Mouse (Mus musculus) heart, adult 2 months (tissue): Measurements from ENCODE around the gene Acap3. TPM values are rescaled to one million over a fixed set of nuclear protein-coding genes. Genes with fewer than 3 reads are reported as not detected.

ENCODE experiments used
- DNase-seq, 2 experiments: peaks; one replicate each; pipeline ENCODE4 v3.0.0; 2021
- H3K27ac ChIP-seq: fragments of 200-600 bp; 2 replicates; pipeline ENCODE4 v1.8.1; 2022
- H3K27me3 ChIP-seq: fragments of 200-500 bp; 2 replicates; pipeline ENCODE4 v1.6.1; 2012; ENCODE audit warnings: mild to moderate bottlenecking, low read length, inconsistent platforms, mixed read lengths; ENCODE audit not compliant: control insufficient read depth, insufficient read depth
- H3K36me3 ChIP-seq: fragments of 200-500 bp; 2 replicates; pipeline ENCODE4 v1.6.1; 2012; ENCODE audit warnings: low read length, inconsistent platforms; ENCODE audit not compliant: control insufficient read depth, insufficient read depth
- H3K4me1 ChIP-seq: fragments of 200-500 bp; 2 replicates; pipeline ENCODE4 v1.6.1; 2011; ENCODE audit warnings: low read length; ENCODE audit not compliant: control insufficient read depth, insufficient read depth
- H3K4me3 ChIP-seq: fragments of 200-600 bp; 2 replicates; pipeline ENCODE4 v1.8.1; 2022
- H3K79me2 ChIP-seq: fragments of 200-500 bp; replicated peaks from 2 replicates; pipeline ENCODE4 v1.6.1; 2012; ENCODE audit warnings: mild to moderate bottlenecking, inconsistent platforms, low read length, moderate library complexity, mixed read lengths; ENCODE audit not compliant: control insufficient read depth, insufficient read depth
- H3K9ac ChIP-seq: fragments of 200-500 bp; 2 replicates; pipeline ENCODE4 v1.6.1; 2012; ENCODE audit warnings: low read depth, mild to moderate bottlenecking, control low read depth, inconsistent platforms, low read length, mixed read lengths
- CTCF ChIP-seq: fragments of 200-600 bp; IDR thresholded peaks from 2 replicates; pipeline ENCODE4 v1.8.1; 2022; ENCODE audit warnings: antibody characterized with exemption, mild to moderate bottlenecking, moderate library complexity
- EP300 ChIP-seq: fragments of 200-500 bp; IDR thresholded peaks from 2 replicates; pipeline ENCODE4 v1.6.1; 2011; ENCODE audit warnings: low read depth, low read length, control low read depth; ENCODE audit not compliant: insufficient read depth
- POLR2A ChIP-seq: fragments of 200-500 bp; IDR thresholded peaks from 2 replicates; pipeline ENCODE4 v1.6.1; 2011; ENCODE audit warnings: mild to moderate bottlenecking, low read depth, low read length, control low read depth; ENCODE audit not compliant: insufficient read depth
- WGBS: fragments of 180-500 bp; shearing (Covaris S2); methylation state at CpG from one replicate; pipeline ENCODE4 v1.1.7; 2018; 5-methylcytosine and 5-hydroxymethylcytosine counted together
- intact Hi-C: fragments of 180-260 bp; cut with DNase I; formaldehyde crosslinking; loops from one replicate; pipeline ENCODE4 v1.15.1; 2025
- microRNA-seq, 2 experiments: library from miRNA; unstranded; fragments of <30 nt; microRNA quantifications; one replicate each; pipeline ENCODE4 v1.2.0; 2021
- polyA plus RNA-seq: library from polyadenylated mRNA; depleted of rRNA; stranded (reverse); fragments of >200 nt; gene quantifications from 2 replicates; pipeline ENCODE4 v1.2.3, GENCODE M21; 2012; rRNA removed
- total RNA-seq, 2 experiments: library from RNA; stranded (reverse); gene quantifications; 2 replicates each; pipeline ENCODE4 v1.2.3; 2021

Gene Acap3
- total and polyA plus RNA-seq, 3 experiments: 9.7 to 19.2 (median 11.3) TPM

GRCm38 (mm10) chr4:155947094-155947493 lies 55.5 kb downstream of the Acap3 start:
- H3K27ac ChIP-seq: no peak overlapping the region
- peaks cover 14% of the 10 kb centered on the region for H3K79me2 ChIP-seq
- H3K4me3 ChIP-seq: no peak overlapping the region
- DNase-seq: no peak
- H3K36me3 ChIP-seq: peaks cover 16% of the 10 kb centered on the region
- TF ChIP-seq CTCF: no peak
- TF ChIP-seq EP300: no peak
- no peak for TF ChIP-seq POLR2A
- no peaks in the 10 kb centered on the region for H3K27me3 ChIP-seq
- H3K9ac ChIP-seq: no peak overlapping the region
- peaks cover 10% of the 10 kb centered on the region for H3K4me1 ChIP-seq
- intact Hi-C loops: no loop called here

- H3K36me3 ChIP-seq: peaks cover 5% of the 10 kb centered on the region; the same call in 1 of the 2 replicates
Observed at GRCm38 (mm10) chr4:155955491-155955890, 63.9 kb downstream of the Acap3 start.

More at GRCm38 (mm10) chr4:155955491-155955890, 63.9 kb downstream of the Acap3 start:
- Histone ChIP-seq H3K79me2 (no peaks in the 10 kb centered on the region), H3K27ac (no peak overlapping the region), H3K9ac (no peak overlapping the region), H3K4me3 (no peak overlapping the region), H3K27me3 (no peaks in the 10 kb centered on the region), H3K4me1 (peaks cover 1% of the 10 kb centered on the region; the same call in 1 of the 2 replicates)
- DNase-seq: no peak
- intact Hi-C loops: loop anchor here (5.0 kb wide), 1 partner anchor 147 kb away; no protein-coding TSS in a partner anchor
- no peak for TF ChIP-seq POLR2A
- TF ChIP-seq CTCF: no peak
- no peak for TF ChIP-seq EP300
- 95% methylated on average over 6 of the region's 6 CpGs for WGBS

Small RNA genes within 50 kb of the gene (microRNA-seq; reads per million reads assigned to microRNA genes)
- gene Gm22991: 0 reads per million in 2 experiments

Other genes with a start within 250 kb of the Acap3 start
- not detected for gene Gm10563, start 246.4 kb upstream of the Acap3 start, total RNA-seq
- gene Gm10563, start 246.4 kb upstream of the Acap3 start, polyA plus RNA-seq: not detected in 2 replicates
- gene Mmp23, start 238.4 kb upstream of the Acap3 start, total RNA-seq: 1 to 10 TPM; 7.3 to 7.5 TPM
- gene Mmp23, start 238.4 kb upstream of the Acap3 start, polyA plus RNA-seq: 20.7 and 27.0 TPM in 2 replicates
- gene Mib2, start 222.6 kb upstream of the Acap3 start, total RNA-seq: 10 to 100 TPM; 24.9 to 25.7 TPM
- gene Mib2, start 222.6 kb upstream of the Acap3 start, polyA plus RNA-seq: 35.8 and 38.2 TPM in 2 replicates
- gene Fndc10, start 197.5 kb upstream of the Acap3 start, total RNA-seq: 1 to 10 TPM; 1.2 to 1.5 TPM
- gene Fndc10, start 197.5 kb upstream of the Acap3 start, polyA plus RNA-seq: 3.5 and 3.9 TPM in 2 replicates
- gene Ssu72, start 187.0 kb upstream of the Acap3 start, total RNA-seq: 10 to 100 TPM; 43.6 to 51.6 TPM
- 51.7 and 60.9 TPM in 2 replicates for gene Ssu72, start 187.0 kb upstream of the Acap3 start, polyA plus RNA-seq
- gene Tmem240, start 157.0 kb upstream of the Acap3 start, total RNA-seq: under 1 TPM; 0.26 to 0.32 TPM
- gene Tmem240, start 157.0 kb upstream of the Acap3 start, polyA plus RNA-seq: 0.33 and 0.59 TPM in 2 replicates
- gene Atad3a, start 130.7 kb upstream of the Acap3 start, total RNA-seq: 10 to 100 TPM; 42.3 to 47.7 TPM
- gene Atad3a, start 130.7 kb upstream of the Acap3 start, polyA plus RNA-seq: 83.7 and 85.4 TPM in 2 replicates
- 1 to 10 TPM; 6.4 to 9.8 TPM for gene Vwa1, start 117.1 kb upstream of the Acap3 start, total RNA-seq
- gene Vwa1, start 117.1 kb upstream of the Acap3 start, polyA plus RNA-seq: 14.4 and 21.7 TPM in 2 replicates
- gene Tmem88b, start 105.9 kb upstream of the Acap3 start, total RNA-seq: 1 to 10 TPM in 1 of 2 experiments, under 1 TPM in 1; 0.84 to 1.1 TPM
- 0.96 and 2.0 TPM in 2 replicates for gene Tmem88b, start 105.9 kb upstream of the Acap3 start, polyA plus RNA-seq
- not detected for gene Ankrd65, start 101.4 kb upstream of the Acap3 start, total RNA-seq
- 0.41 TPM in 1 of 2 replicates, not detected in the other for gene Ankrd65, start 101.4 kb upstream of the Acap3 start, polyA plus RNA-seq
- 10 to 100 TPM; 69.9 to 77.9 TPM for gene Mrpl20, start 88.9 kb upstream of the Acap3 start, total RNA-seq
- 49.6 and 50.7 TPM in 2 replicates for gene Mrpl20, start 88.9 kb upstream of the Acap3 start, polyA plus RNA-seq
- gene Ccnl2, start 79.3 kb upstream of the Acap3 start, total RNA-seq: 10 to 100 TPM; 26.6 to 27.4 TPM
- 46.0 and 69.4 TPM in 2 replicates for gene Ccnl2, start 79.3 kb upstream of the Acap3 start, polyA plus RNA-seq
- gene Aurkaip1, start 60.5 kb upstream of the Acap3 start, total RNA-seq: 100 to 1,000 TPM in 1 of 2 experiments, 10 to 100 TPM in 1; 99.2 to 117 TPM
- gene Aurkaip1, start 60.5 kb upstream of the Acap3 start, polyA plus RNA-seq: 106 and 125 TPM in 2 replicates
- gene Mxra8, start 52.1 kb upstream of the Acap3 start, total RNA-seq: 10 to 100 TPM; 26.7 to 31.9 TPM
- gene Mxra8, start 52.1 kb upstream of the Acap3 start, polyA plus RNA-seq: 84.7 and 118 TPM in 2 replicates
- gene Dvl1, start 44.4 kb upstream of the Acap3 start, total RNA-seq: 10 to 100 TPM; 46.3 to 47.3 TPM
- 62.7 and 64.7 TPM in 2 replicates for gene Dvl1, start 44.4 kb upstream of the Acap3 start, polyA plus RNA-seq
- gene Tas1r3, start 28.5 kb upstream of the Acap3 start, total RNA-seq: under 1 TPM; 0.13 to 0.16 TPM
- 0.32 and 0.35 TPM in 2 replicates for gene Tas1r3, start 28.5 kb upstream of the Acap3 start, polyA plus RNA-seq
- gene Cptp, start 22.4 kb upstream of the Acap3 start, total RNA-seq: 1 to 10 TPM; 5.1 to 6.9 TPM
- gene Cptp, start 22.4 kb upstream of the Acap3 start, polyA plus RNA-seq: 8.9 and 12.4 TPM in 2 replicates
- gene Ints11, start 22.3 kb upstream of the Acap3 start, total RNA-seq: 10 to 100 TPM; 15.3 to 17.4 TPM
- gene Ints11, start 22.3 kb upstream of the Acap3 start, polyA plus RNA-seq: 15.8 and 23.2 TPM in 2 replicates
- 10 to 100 TPM in 1 of 2 experiments, 1 to 10 TPM in 1; 9.4 to 10.1 TPM for gene Pusl1, start within 50 bp of the Acap3 start, total RNA-seq
- gene Pusl1, start within 50 bp of the Acap3 start, polyA plus RNA-seq: 19.9 and 31.3 TPM in 2 replicates
- 10 to 100 TPM; 55.8 to 56.7 TPM for gene Ube2j2, start 52.0 kb downstream of the Acap3 start, total RNA-seq
- gene Ube2j2, start 52.0 kb downstream of the Acap3 start, polyA plus RNA-seq: 29.7 and 35.3 TPM in 2 replicates
- gene C1qtnf12, start 70.5 kb downstream of the Acap3 start, total RNA-seq: 10 to 100 TPM; 16.6 to 17.9 TPM
- 17.2 and 21.8 TPM in 2 replicates for gene C1qtnf12, start 70.5 kb downstream of the Acap3 start, polyA plus RNA-seq
- gene B3galt6, start 100.8 kb downstream of the Acap3 start, total RNA-seq: 1 to 10 TPM; 2.5 to 3.0 TPM
- 2.7 and 3.6 TPM in 2 replicates for gene B3galt6, start 100.8 kb downstream of the Acap3 start, polyA plus RNA-seq
- 10 to 100 TPM; 79.2 to 91.0 TPM for gene Sdf4, start 101.0 kb downstream of the Acap3 start, total RNA-seq
- 23.7 and 37.1 TPM in 2 replicates for gene Sdf4, start 101.0 kb downstream of the Acap3 start, polyA plus RNA-seq
- not detected for gene Tnfrsf4, start 122.0 kb downstream of the Acap3 start, total RNA-seq
- gene Tnfrsf4, start 122.0 kb downstream of the Acap3 start, polyA plus RNA-seq: 1.1 and 1.4 TPM in 2 replicates
- gene Tnfrsf18, start 134.3 kb downstream of the Acap3 start, total RNA-seq: under 1 TPM in 1 of 2 experiments, not detected in 1; 0.31 TPM
- 0.80 and 0.82 TPM in 2 replicates for gene Tnfrsf18, start 134.3 kb downstream of the Acap3 start, polyA plus RNA-seq
- gene Ttll10, start 167.6 kb downstream of the Acap3 start, total RNA-seq: not detected
- 0.32 and 1.1 TPM in 2 replicates for gene Ttll10, start 167.6 kb downstream of the Acap3 start, polyA plus RNA-seq
- gene 9430015G10Rik, start 218.2 kb downstream of the Acap3 start, total RNA-seq: 1 to 10 TPM; 1.7 to 3.5 TPM
- 5.9 and 7.5 TPM in 2 replicates for gene 9430015G10Rik, start 218.2 kb downstream of the Acap3 start, polyA plus RNA-seq
- gene Rnf223, start 238.7 kb downstream of the Acap3 start, total RNA-seq: under 1 TPM in 1 of 2 experiments, not detected in 1; 0.07 TPM
- gene Rnf223, start 238.7 kb downstream of the Acap3 start, polyA plus RNA-seq: 0.09 and 0.14 TPM in 2 replicates